Mouse (Mus musculus): ENCODE data around the gene Hunk.

DNA sequence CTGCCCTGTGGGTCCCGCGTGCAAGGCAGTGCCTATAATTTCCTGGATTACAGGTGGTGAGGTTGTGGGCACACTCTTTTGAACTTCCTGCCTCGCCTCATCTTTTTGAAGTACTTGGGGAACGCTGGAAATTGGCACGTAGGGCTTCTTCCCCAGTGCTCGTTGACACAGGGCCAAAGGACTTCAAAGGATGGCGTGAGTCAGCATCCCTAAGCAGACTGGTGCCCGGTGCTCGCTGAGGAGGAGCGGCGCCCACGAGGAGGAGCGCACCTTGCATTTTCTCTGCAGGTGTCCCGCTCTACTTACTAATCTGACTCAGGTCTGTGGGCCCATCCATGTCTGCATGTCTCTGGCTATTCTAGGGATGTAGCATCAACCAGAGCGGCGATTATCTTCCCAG, 4.9 kb downstream of the Hunk start:
- TF ChIP-seq CTCF (IDR thresholded peaks at IDR 0.05) (no peak), POLR2A (IDR thresholded peaks at IDR 0.05; ENCODE audit: insufficient read depth, low read depth, low read length) (no peak), EP300 (IDR thresholded peaks at IDR 0.05; ENCODE audit: insufficient read depth, low read depth, low read length) (no peak)
